Mouse (Mus musculus) erythroblast, embryonic 14.5 days (primary cell): ENCODE results near the gene Zfp839.

ENCODE experiments used
- GATA1 ChIP-seq: IDR thresholded peaks from 2 replicates; pipeline ENCODE4 v1.6.1; 2012; ENCODE audit warnings: low read length, inconsistent platforms, mixed read lengths
- TAL1 ChIP-seq: IDR thresholded peaks from 3 replicates; pipeline ENCODE4 v1.6.1; 2012; ENCODE audit warnings: low read length, inconsistent platforms, mixed read lengths

DNA sequence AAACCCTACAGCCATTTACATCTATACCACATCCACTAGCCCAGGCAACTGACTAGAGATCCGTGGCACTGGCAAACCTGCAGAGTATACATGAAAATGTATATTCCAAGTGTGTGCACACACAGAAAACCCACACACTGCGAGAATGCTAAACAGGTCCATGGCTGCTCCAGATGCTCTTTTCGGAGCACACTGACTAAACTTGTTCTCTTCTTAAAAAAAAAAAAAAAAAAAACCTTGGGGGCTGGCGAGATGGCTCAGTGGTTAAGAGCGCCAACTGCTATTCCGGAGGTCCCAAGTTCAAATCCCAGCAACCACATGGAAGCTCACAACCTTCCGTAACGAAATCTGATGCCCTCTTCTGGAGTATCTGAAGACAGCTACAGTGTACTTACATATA lies 12.2 kb upstream of the Zfp839 start:
- TF ChIP-seq GATA1 (no peak), TAL1 (no peak)
